Mouse (Mus musculus) heart, embryonic 13.5 days (tissue): ENCODE results near the gene Gm42421. TPM values are rescaled to one million over a fixed set of nuclear protein-coding genes. Genes with fewer than 3 reads are reported as not detected.

ENCODE experiments used
- ATAC-seq: fragments of 200-750 bp; cut with Nextera tagmentation; 2 replicates; pipeline ENCODE4 v1.8.0; 2017; ENCODE audit warnings: moderate TSS enrichment; ENCODE audit not compliant: insufficient number of reproducible peaks, low FRiP score, low TSS enrichment; ENCODE audit errors: extremely low read depth
- H3K27ac ChIP-seq: fragments of 300-500 bp; sonication (generic); replicated peaks from 2 replicates; pipeline ENCODE4 v1.5.1; 2015; ENCODE audit warnings: moderate library complexity, mild to moderate bottlenecking, inconsistent platforms
- H3K27me3 ChIP-seq: fragments of 300-500 bp; sonication (generic); replicated peaks from 2 replicates; pipeline ENCODE4 v1.6.1; 2015; ENCODE audit warnings: mild to moderate bottlenecking, inconsistent platforms
- H3K36me3 ChIP-seq: fragments of 300-500 bp; sonication (generic); 2 replicates; pipeline ENCODE4 v1.6.1; 2015; ENCODE audit warnings: mild to moderate bottlenecking, inconsistent platforms
- H3K4me1 ChIP-seq: fragments of 300-500 bp; sonication (generic); 2 replicates; pipeline ENCODE4 v1.6.1; 2015; ENCODE audit warnings: inconsistent platforms
- H3K4me2 ChIP-seq: fragments of 300-500 bp; sonication (generic); 2 replicates; pipeline ENCODE4 v1.6.1; 2015; ENCODE audit warnings: inconsistent platforms, mild to moderate bottlenecking, moderate library complexity
- H3K4me3 ChIP-seq: fragments of 300-500 bp; sonication (generic); 2 replicates; pipeline ENCODE4 v1.5.1; 2015; ENCODE audit warnings: moderate library complexity, mild to moderate bottlenecking, inconsistent platforms
- H3K9ac ChIP-seq: fragments of 300-500 bp; sonication (generic); 2 replicates; pipeline ENCODE4 v1.6.1; 2015; ENCODE audit warnings: inconsistent platforms, mild to moderate bottlenecking, moderate library complexity
- H3K9me3 ChIP-seq: fragments of 300-500 bp; sonication (generic); 2 replicates; pipeline ENCODE4 v1.6.1; 2016; ENCODE audit warnings: inconsistent platforms
- WGBS: fragments of 180-500 bp; shearing (Covaris S2); methylation state at CpG from one replicate; pipeline ENCODE4 v1.1.7; 2015; ENCODE audit warnings: mixed read lengths; 5-methylcytosine and 5-hydroxymethylcytosine counted together
- polyA plus RNA-seq: library from polyadenylated mRNA; unstranded; fragments of >200 nt; fragmentation: Nextera tagmentation; extraction: Ambion mirVana; gene quantifications from 2 replicates; pipeline ENCODE4 v1.2.1, GENCODE M21; 2015

Gm42421 gene
- polyA plus RNA-seq, 1 experiment from 2014 or later, result 0.45 TPM

GRCm38 (mm10) chr5:143916221-143916620 is 11.8 kb upstream of the Gm42421 start:
- Histone ChIP-seq H3K36me3 (peaks cover 71% of the 10 kb centered on the region), H3K4me3 (no peak overlapping the region), H3K27me3 (no peaks in the 10 kb centered on the region), H3K4me2 (no peak overlapping the region), H3K4me1 (no peaks in the 10 kb centered on the region), H3K27ac (no peak overlapping the region), H3K9me3 (no peaks in the 10 kb centered on the region), H3K9ac (no peak overlapping the region)
- ATAC-seq, result no peak
- 89% methylated on average over 9 of the region's 9 CpGs for WGBS

GRCm38 (mm10) chr5:143917418-143917817 is 10.6 kb upstream of the Gm42421 start:
- no peaks in the 10 kb centered on the region for H3K9me3 ChIP-seq
- 56% methylated on average over 5 of the region's 5 CpGs for WGBS
- H3K9ac ChIP-seq, result no peak overlapping the region
- H3K4me3 ChIP-seq, result no peak overlapping the region
- no peaks in the 10 kb centered on the region for H3K27me3 ChIP-seq
- no peak for ATAC-seq
- H3K27ac ChIP-seq, result no peak overlapping the region
- no peak overlapping the region for H3K4me2 ChIP-seq
- H3K4me1 ChIP-seq, result no peaks in the 10 kb centered on the region
- H3K36me3 ChIP-seq, result peaks cover 80% of the 10 kb centered on the region

GRCm38 (mm10) chr5:143918120-143918519 is 9.9 kb upstream of the Gm42421 start:
- Histone ChIP-seq H3K9me3 (no peaks in the 10 kb centered on the region), H3K27me3 (no peaks in the 10 kb centered on the region), H3K9ac (no peak overlapping the region), H3K36me3 (peaks cover 87% of the 10 kb centered on the region), H3K4me2 (no peak overlapping the region), H3K4me1 (no peaks in the 10 kb centered on the region), H3K27ac (no peak overlapping the region), H3K4me3 (no peak overlapping the region)
- WGBS, result 85% methylated on average over 3 of the region's 3 CpGs
- no peak for ATAC-seq

GRCm38 (mm10) chr5:143924781-143925452 is 3.1 kb upstream of the Gm42421 start:
- H3K4me1 ChIP-seq, result no peaks in the 10 kb centered on the region
- H3K27me3 ChIP-seq, result no peaks in the 10 kb centered on the region
- peaks cover 95% of the 10 kb centered on the region for H3K36me3 ChIP-seq
- ATAC-seq, result no peak
- H3K4me2 ChIP-seq, result no peak overlapping the region
- no peak overlapping the region for H3K9ac ChIP-seq
- H3K9me3 ChIP-seq, result no peaks in the 10 kb centered on the region
- H3K4me3 ChIP-seq, result no peak overlapping the region
- WGBS, result 60% methylated on average over 6 of the region's 6 CpGs
- H3K27ac ChIP-seq, result no peak overlapping the region

GRCm38 (mm10) chr5:143929291-143929690 is 1.3 kb downstream of the Gm42421 start:
- WGBS, result 89% methylated on average over 4 of the region's 4 CpGs
- Histone ChIP-seq H3K9me3 (no peaks in the 10 kb centered on the region), H3K9ac (no peak overlapping the region), H3K27ac (no peak overlapping the region), H3K4me1 (no peaks in the 10 kb centered on the region), H3K36me3 (peaks cover 79% of the 10 kb centered on the region), H3K4me3 (no peak overlapping the region), H3K27me3 (no peaks in the 10 kb centered on the region), H3K4me2 (no peak overlapping the region)
- no peak for ATAC-seq

GRCm38 (mm10) chr5:143930656-143931055 is 2.7 kb downstream of the Gm42421 start:
- H3K4me1 ChIP-seq, result no peaks in the 10 kb centered on the region
- no peaks in the 10 kb centered on the region for H3K9me3 ChIP-seq
- H3K4me2 ChIP-seq, result no peak overlapping the region
- no peak for ATAC-seq
- H3K4me3 ChIP-seq, result no peak overlapping the region
- no peaks in the 10 kb centered on the region for H3K27me3 ChIP-seq
- H3K27ac ChIP-seq, result no peak overlapping the region
- WGBS, result 93% methylated on average over 12 of the region's 12 CpGs
- no peak overlapping the region for H3K9ac ChIP-seq
- H3K36me3 ChIP-seq, result peaks cover 66% of the 10 kb centered on the region

GRCm38 (mm10) chr5:143931863-143932580 is 4.0 kb downstream of the Gm42421 start:
- Histone ChIP-seq H3K27me3 (no peaks in the 10 kb centered on the region), H3K4me2 (no peak overlapping the region), H3K4me3 (no peak overlapping the region), H3K27ac (no peak overlapping the region), H3K4me1 (peaks cover 3% of the 10 kb centered on the region; the same call in 1 of the 2 replicates), H3K9me3 (no peaks in the 10 kb centered on the region), H3K36me3 (peaks cover 52% of the 10 kb centered on the region), H3K9ac (no peak overlapping the region)
- no peak for ATAC-seq
- 76% methylated on average over 6 of the region's 6 CpGs for WGBS

- H3K4me2 ChIP-seq, result no peak within 1 kb of the TSS
- WGBS, result 22% methylated on average over 8 of the region's 8 CpGs
- no peak within 1 kb of the TSS for H3K27ac ChIP-seq
- no peak within 1 kb of the TSS for H3K4me3 ChIP-seq
- no peak for ATAC-seq
- peaks cover 46% of the 10 kb centered on the region for H3K36me3 ChIP-seq
- no peaks in the 10 kb centered on the region for H3K9me3 ChIP-seq
- H3K27me3 ChIP-seq, result no peaks in the 10 kb centered on the region
- H3K4me1 ChIP-seq, result peaks cover 3% of the 10 kb centered on the region; the same call in 1 of the 2 replicates
- no peak within 1 kb of the TSS for H3K9ac ChIP-seq
These were observed 4.9 kb downstream of the Gm42421 start, which contains the start of gene Rsph10b for GRCm38 (mm10) chr5:143932831-143933230. Gene Rsph10b (plus strand): TSS chr5:143933035.

- Histone ChIP-seq H3K27ac (no peak overlapping the region), H3K27me3 (no peaks in the 10 kb centered on the region), H3K9ac (no peak overlapping the region), H3K4me1 (peaks cover 3% of the 10 kb centered on the region; the same call in 1 of the 2 replicates), H3K4me2 (no peak overlapping the region), H3K9me3 (no peaks in the 10 kb centered on the region), H3K36me3 (peaks cover 40% of the 10 kb centered on the region), H3K4me3 (no peak overlapping the region)
- 83% methylated on average over 11 of the region's 11 CpGs for WGBS
- no peak for ATAC-seq
These were observed 5.4 kb downstream of the Gm42421 start for GRCm38 (mm10) chr5:143933414-143933813.

GRCm38 (mm10) chr5:143933875-143934274 is 5.9 kb downstream of the Gm42421 start:
- H3K9me3 ChIP-seq, result no peaks in the 10 kb centered on the region
- 83% methylated on average over 1 of the region's 1 CpGs for WGBS
- no peak overlapping the region for H3K4me2 ChIP-seq
- H3K27me3 ChIP-seq, result no peaks in the 10 kb centered on the region
- no peak overlapping the region for H3K4me3 ChIP-seq
- no peak overlapping the region for H3K9ac ChIP-seq
- H3K36me3 ChIP-seq, result peaks cover 35% of the 10 kb centered on the region
- peaks cover 3% of the 10 kb centered on the region; the same call in 1 of the 2 replicates for H3K4me1 ChIP-seq
- H3K27ac ChIP-seq, result no peak overlapping the region
- ATAC-seq, result no peak

- Histone ChIP-seq H3K4me2 (no peak overlapping the region), H3K36me3 (peaks cover 14% of the 10 kb centered on the region), H3K4me3 (no peak overlapping the region), H3K9ac (no peak overlapping the region), H3K9me3 (no peaks in the 10 kb centered on the region), H3K27me3 (no peaks in the 10 kb centered on the region), H3K27ac (no peak overlapping the region), H3K4me1 (peaks cover 3% of the 10 kb centered on the region; the same call in 1 of the 2 replicates)
- ATAC-seq, result no peak
- WGBS, result 69% methylated on average over 9 of the region's 9 CpGs
These were observed 8.2 kb downstream of the Gm42421 start for GRCm38 (mm10) chr5:143936156-143936555.
